Mouse (Mus musculus): Measurements from ENCODE around the gene Pik3r2.

Gene Pik3r2

DNA sequence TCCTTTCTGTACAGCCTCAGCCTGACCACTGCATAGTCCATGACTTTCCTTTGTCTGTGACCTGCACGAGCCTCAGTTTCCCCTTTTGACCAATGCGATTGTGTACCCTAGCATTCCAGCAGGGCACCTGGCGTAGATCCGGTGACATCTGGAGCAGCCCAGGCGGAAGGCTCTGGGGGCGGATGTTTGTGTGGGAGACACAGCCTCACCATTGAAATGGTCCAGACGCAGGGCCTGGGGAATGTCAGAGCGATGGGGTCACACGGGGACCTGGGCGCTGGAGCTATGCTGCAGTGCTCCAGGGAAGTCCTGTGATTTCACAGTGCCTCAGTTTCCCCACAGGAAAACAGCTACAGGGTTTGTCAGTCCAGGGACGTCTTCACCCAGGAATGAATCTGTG, 34.3 kb downstream of the Pik3r2 start:
- no peak for DNase-seq (ENCODE audit: low read depth, low spot score)

DNA sequence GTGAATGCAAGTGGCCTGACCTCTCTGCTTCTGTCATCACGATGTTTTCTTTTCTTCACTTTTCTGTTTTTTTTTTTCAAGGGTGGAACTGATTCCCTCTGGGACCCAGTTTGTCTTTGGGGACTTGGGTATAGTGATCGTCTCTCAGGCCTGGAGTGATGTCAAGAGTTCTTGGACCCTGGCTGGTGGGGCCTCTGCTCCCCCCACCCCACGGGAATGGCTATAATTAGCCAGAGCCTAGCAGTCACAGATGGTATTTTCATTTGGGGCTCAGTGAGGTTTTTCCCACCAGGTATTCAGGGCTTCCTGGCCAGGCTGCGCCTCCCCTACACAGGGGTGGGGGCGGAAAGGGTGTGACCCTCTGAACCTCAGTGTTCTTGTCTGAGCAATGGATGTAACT, 34.9 kb downstream of the Pik3r2 start:
- DNase-seq (ENCODE audit: low read depth, low spot score), result no peak

DNA sequence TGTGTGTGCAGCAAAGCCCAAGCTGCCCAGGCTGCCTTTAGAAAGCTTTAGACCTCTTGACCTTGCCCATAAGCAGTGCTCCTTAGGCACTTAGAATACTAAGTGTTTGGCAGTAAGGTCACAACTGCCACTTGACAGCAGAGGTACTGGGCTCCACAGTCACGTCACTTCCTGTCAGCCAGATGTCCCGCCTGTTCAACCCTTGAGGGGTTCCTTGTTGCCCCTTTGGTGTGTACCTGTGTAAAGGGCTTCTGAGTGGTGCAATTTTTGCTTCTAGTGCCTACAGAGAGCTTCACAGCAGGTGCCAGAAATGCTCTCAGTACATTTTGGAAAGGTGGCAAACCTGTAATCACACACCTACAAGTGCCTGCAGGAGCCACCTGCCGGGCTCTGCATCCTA, 38.3 kb downstream of the Pik3r2 start:
- no peak for DNase-seq (ENCODE audit: low read depth, low spot score)

DNA sequence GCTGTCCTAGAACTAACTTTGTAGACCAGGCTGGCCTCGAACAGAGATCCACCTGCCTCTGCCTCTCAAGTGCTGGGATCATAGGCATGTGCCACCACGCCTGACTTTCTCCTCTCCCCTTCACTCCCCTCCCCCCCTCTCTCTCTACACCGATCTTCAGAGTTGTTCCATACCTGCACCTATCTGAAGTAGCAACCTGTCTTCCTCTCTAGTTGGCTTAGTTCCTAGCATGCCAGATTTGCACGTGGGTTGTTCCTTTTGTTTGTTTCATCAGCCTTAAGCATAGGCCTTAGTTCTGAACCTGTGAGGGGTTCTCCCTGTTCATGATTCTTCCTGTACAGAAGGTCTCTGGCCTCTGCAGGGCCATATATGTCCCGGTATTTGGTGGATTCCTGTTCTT, 38.8 kb downstream of the Pik3r2 start:
- DNase-seq (ENCODE audit: low read depth, low spot score), result no peak

DNA sequence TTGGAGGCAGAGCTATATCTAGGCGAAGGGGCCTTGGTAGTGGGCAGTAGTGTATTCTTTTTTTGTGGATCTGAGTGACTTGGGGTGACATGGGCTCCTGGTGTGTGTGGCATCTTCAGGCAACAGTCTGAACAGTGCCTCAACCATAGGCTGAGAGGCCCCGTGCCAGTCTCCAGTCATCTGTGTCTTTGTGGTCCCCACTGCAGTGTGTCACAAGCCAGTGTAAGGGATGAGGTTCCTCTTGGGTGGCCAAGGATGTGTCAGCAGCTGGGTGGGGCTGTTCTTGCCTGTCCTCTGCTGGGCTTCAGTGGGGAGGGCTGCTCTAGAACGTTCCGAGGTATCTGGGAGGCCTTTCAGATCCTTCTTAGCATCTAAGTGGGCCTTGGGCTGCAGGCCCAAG, 45.6 kb downstream of the Pik3r2 start:
- DNase-seq (ENCODE audit: low read depth, low spot score), result no peak

DNA sequence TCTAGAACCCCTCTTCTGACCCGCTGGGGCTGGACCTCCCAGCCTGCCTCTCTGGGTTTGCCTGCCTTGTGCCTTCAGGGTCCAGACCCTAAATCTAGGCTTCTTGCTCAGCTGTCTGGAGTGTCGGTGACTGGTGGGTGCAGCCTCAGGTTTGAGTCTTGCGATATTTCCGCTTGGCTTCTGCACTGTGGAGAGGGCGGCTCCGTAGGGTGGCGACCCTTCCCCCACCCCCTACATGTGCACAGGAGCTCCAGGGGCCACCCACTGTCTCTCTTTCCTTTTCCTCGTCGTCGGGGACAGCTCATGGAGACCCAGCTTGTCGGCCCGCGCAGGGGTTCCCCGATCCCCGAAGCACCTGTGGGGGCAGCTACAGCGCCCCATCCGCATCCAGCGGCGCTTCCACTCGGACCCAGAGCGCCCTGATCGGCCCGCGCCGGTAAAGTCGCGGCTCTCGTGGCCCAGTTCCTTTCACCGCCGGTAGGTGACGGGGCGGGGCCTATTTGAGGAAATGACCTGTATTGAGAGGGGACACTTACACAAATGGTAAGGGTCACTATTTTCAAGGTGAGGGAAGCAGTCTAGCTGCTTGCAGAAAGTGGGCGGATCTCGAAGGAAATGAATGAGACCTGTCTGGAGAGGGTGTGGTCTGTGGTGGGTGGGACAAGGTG, 46.6 kb downstream of the Pik3r2 start:
- peak; percentile 21 for DNase-seq (ENCODE audit: low read depth, low spot score)

DNA sequence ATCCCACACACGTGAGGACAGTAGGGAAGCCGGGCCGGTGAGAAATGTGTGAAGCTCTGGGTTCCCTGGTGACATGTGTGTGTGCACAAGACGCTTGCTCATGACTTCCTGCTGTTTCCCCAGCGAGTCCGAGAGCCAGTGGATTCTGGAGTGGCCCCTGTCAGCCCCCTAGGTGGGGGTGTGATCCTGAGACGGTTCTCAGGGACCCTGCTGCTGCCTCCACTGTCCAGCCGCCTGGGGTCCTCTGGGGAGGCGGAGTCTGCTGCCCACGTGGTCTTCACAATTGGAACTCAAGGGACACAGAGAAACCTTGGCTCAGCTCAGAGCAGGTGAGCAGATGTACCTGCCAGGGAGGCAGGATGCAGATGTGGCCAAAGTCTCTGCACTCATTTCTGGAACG, 49.8 kb downstream of the Pik3r2 start:
- no peak for DNase-seq (ENCODE audit: low read depth, low spot score)

DNA sequence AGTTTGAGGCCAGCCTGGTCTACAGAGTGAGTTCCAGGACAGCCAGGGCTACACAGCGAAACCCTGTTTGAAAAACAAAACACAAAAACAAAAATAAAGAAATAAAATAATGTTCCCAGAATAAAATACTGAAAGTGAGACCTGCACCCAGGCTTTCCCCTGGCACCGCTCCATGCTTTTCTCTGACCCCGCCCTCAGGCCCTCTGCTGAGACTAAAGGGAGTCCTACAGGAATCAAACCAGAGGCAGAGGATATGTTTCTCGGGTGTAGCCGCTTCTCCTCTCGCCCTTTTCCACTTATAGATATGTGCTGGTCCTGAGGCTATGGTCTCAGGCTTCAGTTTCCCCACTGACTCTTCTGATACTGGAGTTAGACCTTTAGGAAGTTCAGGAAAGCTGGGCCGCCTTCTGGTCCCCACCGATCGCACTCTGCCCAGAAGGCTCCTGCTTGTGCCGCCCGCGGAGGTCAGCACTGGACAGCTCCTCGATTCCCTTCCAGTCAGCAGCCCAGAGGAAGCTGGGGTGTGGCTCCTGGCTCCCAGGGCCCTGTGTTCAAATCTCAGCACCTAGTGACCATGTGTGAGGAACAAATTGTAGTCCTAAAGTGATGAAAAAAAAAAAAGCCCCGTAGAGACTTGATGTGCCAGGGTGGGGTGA, 50.6 kb downstream of the Pik3r2 start:
- DNase-seq (ENCODE audit: low read depth, low spot score), result no peak

DNA sequence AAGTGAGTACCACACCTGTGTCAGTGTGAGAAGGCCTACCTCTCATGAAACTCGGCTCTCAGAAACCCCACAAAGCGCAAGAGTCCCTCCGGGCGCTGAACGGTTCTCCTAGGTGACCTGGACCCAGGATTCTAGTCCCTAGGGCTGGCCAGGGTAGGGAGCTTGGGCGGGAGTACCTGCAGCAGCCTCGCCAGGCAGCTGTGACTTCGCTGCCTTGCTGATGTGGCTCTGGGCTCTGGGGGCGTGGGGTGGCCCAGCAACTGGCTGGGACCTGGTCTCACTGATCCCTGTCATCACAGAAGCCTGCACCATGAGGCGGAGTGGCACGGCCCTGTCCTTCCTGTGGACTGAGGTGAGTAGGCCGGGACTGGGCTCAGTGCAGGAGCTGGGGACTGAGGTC, 52.3 kb downstream of the Pik3r2 start:
- no peak for DNase-seq (ENCODE audit: low read depth, low spot score)

DNA sequence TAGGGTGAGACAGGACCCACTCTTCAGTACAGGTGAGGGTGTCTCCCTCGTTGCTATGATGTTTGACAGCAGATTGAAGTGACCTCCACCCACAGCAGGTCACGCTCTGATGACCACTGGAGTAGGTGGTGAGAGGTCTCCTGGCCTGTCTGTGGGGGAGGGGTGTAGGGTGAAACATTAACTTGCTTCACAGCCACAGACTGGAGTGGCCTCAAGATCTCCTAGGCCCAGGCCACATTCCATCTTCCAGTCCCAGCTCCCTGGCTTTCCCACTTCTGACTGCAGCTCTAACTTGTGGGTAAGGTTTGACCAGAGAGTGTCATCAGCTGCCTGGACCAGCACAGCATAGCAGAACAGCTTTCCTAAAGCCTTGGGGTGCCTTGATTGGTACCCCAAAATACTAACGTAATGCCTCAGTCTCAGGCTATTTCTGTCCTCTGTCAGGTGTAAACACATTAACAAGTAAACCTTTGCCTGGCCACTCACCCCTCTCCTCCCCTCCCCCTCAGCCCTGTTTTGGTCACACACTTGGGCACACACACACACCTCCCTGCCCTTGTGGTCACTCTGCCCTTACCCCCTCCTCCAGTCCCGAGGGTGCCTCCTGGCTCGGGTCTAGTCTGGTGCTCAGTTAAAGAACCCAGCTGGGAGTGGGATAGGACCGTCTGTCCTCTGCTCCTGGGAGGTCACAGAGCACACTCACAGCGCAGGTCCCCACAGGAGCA, 52.9 kb downstream of the Pik3r2 start, which contains the start of gene Pde4c:
Gene Pde4c, plus strand, starts transcription at position 235 of the 725 bp plus-strand sequence.
- no peak for DNase-seq (ENCODE audit: low read depth, low spot score)

DNA sequence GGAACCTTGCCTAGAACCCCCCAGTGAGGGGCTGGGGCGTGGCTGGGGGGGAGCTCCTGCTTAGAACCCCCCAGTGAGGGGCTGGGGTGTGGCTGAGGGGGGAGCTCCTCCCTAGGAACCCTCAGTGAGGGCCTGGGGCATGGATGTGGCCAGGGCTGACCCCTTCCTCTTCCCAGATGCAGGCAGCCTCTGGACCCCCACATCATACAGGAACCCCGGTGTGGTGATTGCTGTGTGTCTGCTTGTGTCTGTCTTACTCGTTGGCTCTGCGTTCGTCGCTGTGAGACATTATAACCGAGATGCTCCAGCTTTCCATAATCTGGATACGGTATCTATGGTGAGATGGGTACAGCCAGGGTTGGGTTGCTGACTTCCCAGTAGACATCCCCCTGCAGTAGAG, 54.9 kb downstream of the Pik3r2 start:
- DNase-seq (ENCODE audit: low read depth, low spot score), result no peak

DNA sequence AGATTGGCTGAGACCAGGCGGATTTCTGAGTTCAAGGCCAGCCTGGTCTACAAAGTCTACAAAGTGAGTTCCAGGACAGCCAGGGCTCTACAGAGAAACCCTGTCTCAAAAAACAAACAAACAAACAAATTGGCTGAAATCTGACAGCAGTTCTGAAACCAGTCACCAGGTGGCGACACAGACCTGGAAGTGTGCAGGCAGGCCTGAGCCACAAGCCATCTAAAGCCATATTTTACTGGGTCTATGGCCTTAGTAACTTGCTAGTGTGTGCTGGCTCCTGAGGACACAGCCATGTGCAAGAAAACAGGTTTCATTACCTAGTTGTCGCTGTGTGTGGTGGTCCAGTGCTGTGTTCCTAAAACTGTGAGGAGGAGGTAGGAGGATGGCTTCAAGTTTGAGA, 55.8 kb downstream of the Pik3r2 start:
- peak; percentile 89 for DNase-seq (ENCODE audit: low read depth, low spot score)

DNA sequence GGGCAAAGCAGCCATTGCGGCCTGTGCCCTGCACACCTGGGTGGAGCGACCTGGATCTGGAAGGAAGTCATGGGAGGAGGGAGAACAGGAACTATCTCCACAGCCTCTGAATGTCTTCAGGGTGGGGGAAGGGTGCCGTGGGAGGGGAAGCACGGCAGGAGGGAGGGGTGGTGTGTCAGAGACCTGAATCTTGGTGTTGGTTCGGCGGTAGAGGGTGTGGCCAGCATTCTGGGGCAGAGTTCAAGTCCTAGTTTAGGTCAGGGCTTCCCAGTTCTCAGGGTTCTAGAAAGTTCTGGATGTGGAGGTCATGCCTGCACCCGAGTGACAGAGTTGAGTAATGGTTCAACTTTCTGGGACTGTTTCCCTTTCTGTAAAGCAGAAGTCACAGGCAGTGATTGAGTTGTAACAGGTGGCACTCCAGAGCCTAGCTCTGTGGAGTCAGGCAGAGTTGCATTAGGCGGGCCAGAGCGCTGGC, 56.7 kb downstream of the Pik3r2 start:
- DNase-seq (ENCODE audit: low read depth, low spot score), result no peak

DNA sequence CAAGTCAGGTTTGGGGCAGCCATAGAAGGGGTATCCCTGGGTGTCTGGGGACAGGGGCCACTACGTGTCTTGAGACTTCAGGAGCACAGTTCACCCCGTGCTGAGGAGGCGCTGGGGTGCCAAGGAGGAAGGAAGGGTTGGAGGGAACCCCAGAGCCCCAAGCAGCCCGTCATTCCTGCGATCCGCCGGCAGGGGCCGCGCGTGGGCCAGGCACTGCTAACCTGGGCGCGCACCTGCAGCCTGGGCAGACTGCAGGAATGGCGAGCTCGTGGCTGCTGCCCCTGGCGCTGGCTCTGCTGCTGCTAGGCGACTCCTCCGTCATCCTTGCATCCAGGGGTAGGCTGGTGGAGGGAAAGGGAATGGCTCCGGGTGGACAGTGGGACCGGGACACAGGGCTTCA, 58.2 kb downstream of the Pik3r2 start, which contains the start of gene Gm3336:
Gene Gm3336, plus strand, starts transcription at position 247 of the 400 bp plus-strand sequence.
- no peak for DNase-seq (ENCODE audit: low read depth, low spot score)
